Mouse (Mus musculus) small intestine, adult 2 months (tissue): ENCODE data around the gene Fat3.

ENCODE experiments used
- CTCF ChIP-seq: fragments of 200-500 bp; IDR thresholded peaks from 2 replicates; pipeline ENCODE4 v1.5.1; 2012; ENCODE audit warnings: low read depth, mild to moderate bottlenecking, control low read depth, inconsistent platforms, low read length, moderate library complexity, mixed read lengths; ENCODE audit not compliant: insufficient replicate concordance, insufficient read length; ENCODE audit errors: extremely low read depth
- POLR2A ChIP-seq: fragments of 200-500 bp; IDR thresholded peaks from 2 replicates; pipeline ENCODE4 v1.6.1; 2012; ENCODE audit warnings: low read depth, mild to moderate bottlenecking, control low read depth, inconsistent platforms, low read length, moderate library complexity

GRCm38 (mm10) chr9:16169238-16169637 lies 331.8 kb downstream of the Fat3 start:
- TF ChIP-seq CTCF = no peak
- TF ChIP-seq POLR2A = no peak
